Mouse (Mus musculus) lung, postnatal 25 days (tissue): ENCODE measurements around the gene Zc3h7b.
A peak's percentile ranks its signal among the peaks of the same experiment; 100 is the strongest.

Source experiments
- DNase-seq: peaks from one replicate; pipeline ENCODE4 v3.0.0; 2022; ENCODE audit warnings: low spot score

Zc3h7b gene

DNA sequence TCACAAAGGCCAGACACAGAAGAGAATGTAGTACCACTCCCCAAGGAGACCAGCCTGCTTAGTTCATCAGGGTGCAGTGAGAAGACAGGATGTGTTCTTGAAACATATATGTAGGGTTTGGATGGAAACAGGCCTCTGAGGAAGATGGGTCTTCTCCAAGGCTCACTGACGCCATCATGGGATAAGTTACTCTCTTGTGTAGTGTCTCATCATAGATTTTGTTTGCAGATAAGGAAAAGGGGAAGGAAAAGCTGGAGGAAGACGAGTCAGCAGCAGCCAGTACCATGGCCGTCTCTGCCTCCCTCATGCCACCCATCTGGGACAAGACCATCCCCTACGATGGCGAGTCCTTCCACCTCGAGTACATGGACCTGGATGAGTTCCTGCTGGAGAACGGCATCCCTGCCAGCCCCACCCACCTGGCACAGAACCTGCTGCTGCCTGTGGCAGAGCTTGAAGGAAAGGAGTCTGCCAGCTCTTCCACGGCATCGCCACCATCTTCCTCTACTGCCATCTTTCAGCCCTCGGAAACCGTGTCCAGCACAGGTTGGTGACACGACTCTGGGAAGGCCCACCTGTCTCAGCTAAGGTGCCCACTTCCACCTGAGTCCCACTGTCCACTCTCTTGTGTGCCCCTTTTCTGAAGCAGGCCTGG, 70.0 kb downstream of the Zc3h7b start:
- no peak for DNase-seq

- no peak for DNase-seq
These were observed 73.5 kb downstream of the Zc3h7b start for GRCm38 (mm10) chr15:81818404-81818803.

GRCm38 (mm10) chr15:81822631-81823030, 77.8 kb downstream of the Zc3h7b start:
- DNase-seq, result no peak

GRCm38 (mm10) chr15:81824832-81825231, 80.0 kb downstream of the Zc3h7b start:
- no peak for DNase-seq

GRCm38 (mm10) chr15:81828426-81829207, 83.8 kb downstream of the Zc3h7b start:
- no peak for DNase-seq

- DNase-seq, result no peak
These were observed 84.3 kb downstream of the Zc3h7b start for GRCm38 (mm10) chr15:81829208-81829580.

GRCm38 (mm10) chr15:81830530-81830929, 85.7 kb downstream of the Zc3h7b start:
- DNase-seq, result no peak

DNA sequence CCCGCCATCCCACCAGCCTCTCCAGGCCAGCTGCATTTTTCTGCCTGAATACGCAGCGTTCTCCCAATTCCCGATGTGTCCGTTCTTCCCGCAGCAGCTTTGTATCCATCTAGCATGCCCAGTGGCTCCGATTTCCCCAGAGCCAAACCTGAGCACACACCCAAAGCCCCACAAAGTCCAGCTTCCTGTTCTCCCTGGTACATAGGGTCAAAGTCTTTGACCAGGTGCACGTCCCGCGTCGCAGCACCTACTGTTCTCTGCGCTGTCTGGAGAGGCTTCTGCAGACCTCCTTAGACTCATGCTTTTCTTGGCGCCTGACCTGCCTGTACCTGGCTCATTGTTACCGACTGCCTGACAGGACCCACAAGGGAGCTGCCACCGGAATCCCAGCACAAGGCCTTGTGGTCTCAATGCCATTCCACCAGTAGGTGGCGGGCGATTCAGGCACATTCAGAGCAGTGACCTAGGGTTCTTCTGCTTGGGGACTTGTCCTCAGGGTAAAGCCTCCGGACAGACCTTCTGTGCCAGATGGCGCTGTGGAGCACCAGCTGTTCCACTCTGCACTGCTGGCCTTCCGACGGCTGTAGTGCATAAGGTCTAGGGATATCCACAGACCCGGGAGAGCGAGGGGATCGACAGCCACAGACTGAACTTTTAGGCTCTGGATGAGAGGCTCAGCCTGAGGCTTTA, 86.4 kb downstream of the Zc3h7b start:
- peak; percentile 96 for DNase-seq

- no peak for DNase-seq
These were observed 87.4 kb downstream of the Zc3h7b start for GRCm38 (mm10) chr15:81832219-81832618.

DNA sequence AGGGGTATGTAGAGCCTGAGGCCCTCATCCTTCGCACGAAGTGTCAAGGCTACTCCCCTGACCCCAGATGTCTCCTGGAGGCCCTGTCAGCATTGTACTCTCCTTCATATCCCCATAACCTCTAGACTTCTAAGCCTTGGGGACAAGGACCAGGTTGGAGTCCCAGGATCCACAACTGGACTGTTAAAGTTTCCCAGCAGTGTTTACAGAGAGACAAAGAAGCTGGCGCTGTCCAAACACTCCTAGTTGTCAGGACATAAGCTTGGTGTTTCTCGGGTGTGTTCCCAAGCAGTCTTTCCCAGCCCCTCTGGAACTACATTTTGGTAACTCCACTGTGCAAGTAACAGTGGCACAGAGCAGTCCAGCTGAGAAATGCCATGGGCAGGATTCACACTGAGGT, 88.6 kb downstream of the Zc3h7b start:
- DNase-seq, result no peak

DNA sequence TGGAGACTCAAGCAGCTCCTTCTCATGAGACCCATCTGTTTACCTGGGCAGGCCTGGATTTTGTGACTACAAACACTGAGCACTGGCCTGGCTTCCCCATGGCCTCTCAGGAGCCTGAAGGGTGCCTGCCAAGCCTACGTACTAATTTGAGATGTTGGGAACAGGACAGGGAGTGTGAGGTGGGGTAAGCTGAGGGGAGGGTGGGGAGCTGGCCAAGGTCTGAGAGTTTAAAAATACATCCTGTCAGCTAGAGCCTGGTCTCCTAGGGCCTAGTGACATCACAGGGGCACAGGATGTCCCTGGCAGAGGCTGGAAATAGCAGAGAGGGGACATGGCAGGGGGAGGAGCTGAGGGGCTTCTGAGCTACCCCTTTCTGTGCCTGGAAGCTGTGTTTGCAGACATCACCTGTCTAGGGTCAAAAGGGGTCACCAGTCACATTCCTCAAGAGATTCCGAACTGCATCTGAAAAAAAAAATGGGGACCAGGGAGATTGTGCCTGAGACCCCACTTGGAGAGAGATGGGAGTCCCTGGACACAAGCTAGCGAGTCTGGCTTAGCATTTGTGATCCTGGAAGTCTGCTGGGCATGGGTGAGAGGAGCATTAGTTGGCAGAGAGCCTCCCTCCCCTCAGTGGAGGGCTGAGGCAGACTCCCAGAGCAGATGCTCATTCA, 89.4 kb downstream of the Zc3h7b start:
- no peak for DNase-seq

DNA sequence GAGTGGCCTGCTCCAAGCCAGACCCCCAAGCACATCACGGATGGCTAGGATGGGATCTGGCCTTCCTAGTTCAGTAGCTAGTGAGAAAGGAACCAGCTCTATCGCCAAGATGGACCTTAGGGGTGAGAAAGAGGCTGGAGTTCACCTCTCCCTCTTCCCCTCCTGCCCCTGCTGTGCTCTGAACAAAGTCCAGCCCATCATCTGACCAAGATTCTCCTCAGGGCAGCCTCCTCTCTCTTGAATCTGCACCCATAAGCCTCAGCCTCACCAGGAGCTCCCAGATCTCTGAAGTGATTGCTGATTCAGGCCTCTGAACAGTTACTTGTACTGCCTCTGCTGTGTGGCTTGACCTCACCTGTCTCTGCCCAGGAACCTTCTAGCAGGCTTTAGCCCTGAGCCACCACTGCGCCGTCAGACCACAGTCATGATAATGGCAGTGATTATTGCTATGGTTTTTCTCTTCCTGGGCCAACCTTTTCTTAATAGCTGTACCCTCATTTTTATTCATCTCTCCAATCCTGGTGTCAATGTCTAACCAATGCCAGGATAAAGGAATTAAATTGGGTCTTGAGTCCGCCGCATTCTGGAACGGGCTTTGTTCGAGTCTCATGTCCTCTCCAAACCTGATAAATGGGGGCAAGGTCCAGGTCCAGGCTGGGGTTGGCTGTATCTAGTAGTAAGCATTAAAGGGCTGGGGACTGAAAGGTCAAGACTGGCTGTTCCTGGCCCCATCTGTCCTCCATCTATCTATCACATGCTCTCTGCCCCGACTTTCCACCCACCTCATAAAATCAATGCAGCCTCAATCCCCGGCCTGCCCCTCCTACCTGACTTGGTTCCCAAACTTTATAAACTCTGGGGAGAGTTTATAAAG, 90.4 kb downstream of the Zc3h7b start:
- DNase-seq, result no peak

DNA sequence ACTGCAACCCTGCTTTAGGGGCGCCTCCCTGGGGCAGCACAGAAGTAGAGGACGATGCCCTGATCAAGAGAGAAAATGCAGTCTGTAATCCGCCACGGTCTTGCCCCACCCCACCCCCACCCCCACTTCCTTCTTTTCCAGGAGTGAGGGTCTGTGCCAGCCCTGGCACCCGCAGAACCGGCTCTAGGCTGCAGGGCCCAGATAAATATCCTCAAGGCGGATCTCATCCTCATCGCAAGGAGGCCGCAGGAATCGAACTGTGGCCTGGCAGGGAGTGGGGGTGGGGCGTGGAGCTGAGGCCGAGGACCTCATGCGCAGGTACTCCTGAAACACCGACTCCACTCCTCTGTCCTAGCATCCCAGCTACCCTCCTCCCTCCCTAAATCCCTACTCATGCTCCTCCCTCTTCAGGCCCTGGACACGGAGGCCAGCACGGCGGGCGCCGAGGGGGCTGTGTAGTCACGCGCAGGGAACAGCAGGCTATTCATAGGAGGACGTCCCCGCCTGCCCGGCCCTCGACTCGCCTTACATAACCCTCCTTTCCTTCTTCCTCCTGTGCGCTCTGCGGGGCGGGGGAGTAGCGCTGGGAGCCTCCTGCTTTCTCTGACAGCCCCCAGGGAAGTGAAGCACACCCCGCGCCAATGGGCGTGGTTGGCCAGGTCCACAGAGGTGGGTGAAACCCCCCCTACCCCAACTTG, 91.4 kb downstream of the Zc3h7b start:
- DNase-seq, result peak; percentile 96

DNA sequence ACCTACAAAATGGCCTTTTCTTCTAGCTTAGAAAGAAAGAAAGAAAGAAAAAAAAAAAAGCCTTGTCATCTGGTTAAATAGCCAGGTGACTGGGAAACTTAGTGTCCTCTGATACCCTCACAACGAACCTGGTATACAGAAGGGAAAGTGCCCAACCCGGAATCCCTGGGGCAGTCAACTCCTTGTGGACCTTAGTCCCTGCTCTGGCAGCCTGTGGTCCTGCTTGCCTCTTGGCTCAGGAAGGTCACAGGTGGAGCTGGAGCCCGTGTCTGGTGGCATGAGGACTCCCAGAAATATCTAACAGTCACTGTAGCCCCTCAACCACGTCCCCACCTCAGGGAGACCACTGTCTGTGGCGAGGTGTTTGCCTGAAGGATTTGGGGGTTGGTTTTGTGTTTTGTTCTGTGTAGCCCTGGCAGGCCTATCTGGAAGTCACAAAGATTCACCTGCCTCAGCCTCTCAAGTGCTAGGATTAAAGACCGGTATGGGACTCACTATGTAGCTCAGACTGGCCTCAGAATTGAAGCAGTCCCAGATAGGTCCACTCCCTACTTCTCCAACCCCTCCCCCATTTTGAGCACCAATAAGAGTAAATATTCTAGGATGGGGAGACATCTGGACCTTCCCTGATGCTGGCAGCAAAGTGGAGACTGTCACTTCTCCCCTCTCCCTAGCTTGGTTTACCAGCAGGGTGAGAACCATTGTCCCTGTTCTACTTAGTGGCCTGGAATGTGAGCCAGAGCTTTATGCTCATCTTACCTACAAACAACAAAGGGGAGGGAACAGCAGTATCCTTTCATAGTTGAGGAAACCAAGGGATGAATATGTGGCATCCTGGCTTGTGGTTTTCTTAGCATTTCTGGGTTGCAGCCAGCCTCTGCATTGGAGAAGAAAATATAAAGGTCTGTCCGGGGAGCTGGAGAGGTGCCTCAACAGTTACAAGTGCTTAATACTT, 92.4 kb downstream of the Zc3h7b start:
- DNase-seq, result no peak

GRCm38 (mm10) chr15:81838554-81839235, 93.8 kb downstream of the Zc3h7b start:
- peak; percentile 61 for DNase-seq

- DNase-seq, result peak; percentile 94
These were observed 94.8 kb downstream of the Zc3h7b start for GRCm38 (mm10) chr15:81839634-81840033.

- DNase-seq, result no peak
These were observed 95.4 kb downstream of the Zc3h7b start for GRCm38 (mm10) chr15:81840306-81840705.

DNA sequence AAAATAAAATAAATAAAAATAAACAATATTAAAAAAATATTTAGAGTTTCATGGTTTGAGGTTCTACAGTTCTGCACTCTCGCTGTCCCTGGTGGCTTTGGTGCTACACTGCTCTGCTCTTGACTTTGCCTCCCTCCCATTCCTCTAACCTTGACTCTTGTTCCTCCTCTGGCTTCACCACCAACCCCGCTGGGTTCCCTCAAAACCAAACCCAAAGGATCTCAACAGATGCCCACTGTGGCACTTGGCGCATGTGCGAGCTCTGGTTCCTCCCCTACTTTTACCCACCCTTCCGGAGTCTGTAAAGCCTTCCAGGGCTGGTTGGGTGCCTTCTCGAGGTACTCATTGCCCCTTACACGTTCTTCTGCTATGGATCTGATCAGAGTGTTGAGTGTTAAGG, 97.4 kb downstream of the Zc3h7b start:
- no peak for DNase-seq

GRCm38 (mm10) chr15:81845033-81845625, 100.3 kb downstream of the Zc3h7b start:
- DNase-seq, result no peak
